Mouse (Mus musculus): Measurements from ENCODE around the gene C2cd4c. TPM values are rescaled to one million over a fixed set of nuclear protein-coding genes. Genes with fewer than 3 reads are reported as not detected.

Gene C2cd4c
- total and polyA plus RNA-seq, 3 experiments = 0.02 to 0.10 TPM; not detected in 1

GRCm38 (mm10) chr10:79556951-79557350 lies 56.9 kb downstream of the C2cd4c start:
- no peak overlapping the region for H3K4me3 ChIP-seq
- TF ChIP-seq POLR2A (IDR thresholded peaks at IDR 0.05; ENCODE audit: insufficient read depth, low read depth, low read length) = no peak
- TF ChIP-seq CTCF (IDR thresholded peaks at IDR 0.05) = no peak
- TF ChIP-seq EP300 (IDR thresholded peaks at IDR 0.05; ENCODE audit: insufficient read depth, low read depth, low read length) = no peak
- 0 out of 2 replicates have a peak, but pooled peaks cover 1% of the 10 kb centered on the region for H3K79me2 ChIP-seq (replicated peaks; ENCODE audit: control insufficient read depth, insufficient read depth, low read length)
- H3K4me1 ChIP-seq (ENCODE audit: control insufficient read depth, insufficient read depth, low read length) = peaks cover 3% of the 10 kb centered on the region
- H3K27me3 ChIP-seq (ENCODE audit: control insufficient read depth, insufficient read depth, low read length) = no peaks in the 10 kb centered on the region
- intact Hi-C loops (cut with DNase I) = no loop called here
- H3K27ac ChIP-seq = no peak overlapping the region
- no peak overlapping the region for H3K9ac ChIP-seq (ENCODE audit: low read depth, low read length)
- H3K36me3 ChIP-seq (ENCODE audit: control insufficient read depth, insufficient read depth, low read length) = no peaks in the 10 kb centered on the region
- DNase-seq = peak in 1 of 2 experiments; percentile 5
- WGBS = 90% methylated on average over 5 of the region's 5 CpGs

Other genes with a start within 250 kb of the C2cd4c start
- not detected for gene Vmn2r83, start 145.3 kb downstream of the C2cd4c start, total RNA-seq (2021)
- not detected in 2 replicates for gene Vmn2r83, start 145.3 kb downstream of the C2cd4c start, polyA plus RNA-seq (2012; rRNA removed)
- 1 to 10 TPM; 2.3 to 3.5 TPM for gene Plpp2, start 80.2 kb downstream of the C2cd4c start, total RNA-seq (2021)
- 2.4 and 3.8 TPM in 2 replicates for gene Plpp2, start 80.2 kb downstream of the C2cd4c start, polyA plus RNA-seq (2012; rRNA removed)
- 10 to 100 TPM; 12.7 to 12.9 TPM for gene Mier2, start 58.8 kb downstream of the C2cd4c start, total RNA-seq (2021)
- gene Mier2, start 58.8 kb downstream of the C2cd4c start, polyA plus RNA-seq (2012; rRNA removed) = 27.4 and 31.8 TPM in 2 replicates
- not detected for gene Theg, start 26.7 kb downstream of the C2cd4c start, total RNA-seq (2021)
- 0.10 TPM in 1 of 2 replicates, not detected in the other for gene Theg, start 26.7 kb downstream of the C2cd4c start, polyA plus RNA-seq (2012; rRNA removed)
- gene Shc2, start 23.9 kb upstream of the C2cd4c start, total RNA-seq (2021) = 1 to 10 TPM; 1.9 to 2.1 TPM
- gene Shc2, start 23.9 kb upstream of the C2cd4c start, polyA plus RNA-seq (2012; rRNA removed) = 2.9 and 3.7 TPM in 2 replicates
- gene Odf3l2, start 31.7 kb upstream of the C2cd4c start, total RNA-seq (2021) = not detected
- not detected in 2 replicates for gene Odf3l2, start 31.7 kb upstream of the C2cd4c start, polyA plus RNA-seq (2012; rRNA removed)
- not detected for gene Madcam1, start 50.5 kb upstream of the C2cd4c start, total RNA-seq (2021)
- not detected in 2 replicates for gene Madcam1, start 50.5 kb upstream of the C2cd4c start, polyA plus RNA-seq (2012; rRNA removed)
- 10 to 100 TPM; 16.5 to 18.8 TPM for gene Tpgs1, start 55.3 kb upstream of the C2cd4c start, total RNA-seq (2021)
- 18.0 and 28.1 TPM in 2 replicates for gene Tpgs1, start 55.3 kb upstream of the C2cd4c start, polyA plus RNA-seq (2012; rRNA removed)
- 100 to 1,000 TPM; 196 to 216 TPM for gene Cdc34, start 68.2 kb upstream of the C2cd4c start, total RNA-seq (2021)
- 352 and 397 TPM in 2 replicates for gene Cdc34, start 68.2 kb upstream of the C2cd4c start, polyA plus RNA-seq (2012; rRNA removed)
- gene Gzmm, start 75.0 kb upstream of the C2cd4c start, total RNA-seq (2021) = 1 to 10 TPM; 6.4 to 6.5 TPM
- gene Gzmm, start 75.0 kb upstream of the C2cd4c start, polyA plus RNA-seq (2012; rRNA removed) = 7.4 and 9.2 TPM in 2 replicates
- 1,000 to 10,000 TPM; 1,364 to 1,491 TPM for gene Bsg, start 90.5 kb upstream of the C2cd4c start, total RNA-seq (2021)
- 1,570 and 1,684 TPM in 2 replicates for gene Bsg, start 90.5 kb upstream of the C2cd4c start, polyA plus RNA-seq (2012; rRNA removed)
- 10 to 100 TPM; 17.0 to 17.5 TPM for gene Hcn2, start 102.6 kb upstream of the C2cd4c start, total RNA-seq (2021)
- gene Hcn2, start 102.6 kb upstream of the C2cd4c start, polyA plus RNA-seq (2012; rRNA removed) = 23.8 and 33.5 TPM in 2 replicates
- 10 to 100 TPM; 42.2 to 44.7 TPM for gene Polrmt, start 132.6 kb upstream of the C2cd4c start, total RNA-seq (2021)
- 47.0 and 52.3 TPM in 2 replicates for gene Polrmt, start 132.6 kb upstream of the C2cd4c start, polyA plus RNA-seq (2012; rRNA removed)
- not detected for gene Fgf22, start 141.1 kb upstream of the C2cd4c start, total RNA-seq (2021)
- not detected in 2 replicates for gene Fgf22, start 141.1 kb upstream of the C2cd4c start, polyA plus RNA-seq (2012; rRNA removed)
- gene Rnf126, start 152.9 kb upstream of the C2cd4c start, total RNA-seq (2021) = 10 to 100 TPM; 22.9 to 23.6 TPM
- 41.4 and 48.0 TPM in 2 replicates for gene Rnf126, start 152.9 kb upstream of the C2cd4c start, polyA plus RNA-seq (2012; rRNA removed)
- 1 to 10 TPM; 3.8 to 4.7 TPM for gene Fstl3, start 163.2 kb upstream of the C2cd4c start, total RNA-seq (2021)
- gene Fstl3, start 163.2 kb upstream of the C2cd4c start, polyA plus RNA-seq (2012; rRNA removed) = 9.7 and 11.9 TPM in 2 replicates
- not detected for gene Prss57, start 176.9 kb upstream of the C2cd4c start, total RNA-seq (2021)
- gene Prss57, start 176.9 kb upstream of the C2cd4c start, polyA plus RNA-seq (2012; rRNA removed) = 0.08 and 0.20 TPM in 2 replicates
- gene Palm, start 179.5 kb upstream of the C2cd4c start, total RNA-seq (2021) = 10 to 100 TPM; 51.4 to 55.6 TPM
- 31.4 and 36.6 TPM in 2 replicates for gene Palm, start 179.5 kb upstream of the C2cd4c start, polyA plus RNA-seq (2012; rRNA removed)
- under 1 TPM; 0.50 to 0.52 TPM for gene Misp, start 207.0 kb upstream of the C2cd4c start, total RNA-seq (2021)
- gene Misp, start 207.0 kb upstream of the C2cd4c start, polyA plus RNA-seq (2012; rRNA removed) = 0.26 and 0.82 TPM in 2 replicates
- gene Ptbp1, start 240.4 kb upstream of the C2cd4c start, total RNA-seq (2021) = 10 to 100 TPM; 43.9 to 51.8 TPM
- gene Ptbp1, start 240.4 kb upstream of the C2cd4c start, polyA plus RNA-seq (2012; rRNA removed) = 47.5 and 52.6 TPM in 2 replicates